Mouse (Mus musculus) liver, embryonic 14.5 days (tissue): ENCODE measurements around the gene Etaa1. TPM values are rescaled to one million over a fixed set of nuclear protein-coding genes. Genes with fewer than 3 reads are reported as not detected.

Source experiments
- ATAC-seq: fragments of 200-750 bp; cut with Nextera tagmentation; 2 replicates; pipeline ENCODE4 v1.8.0; 2017; ENCODE audit warnings: moderate number of reproducible peaks, mild to moderate bottlenecking, moderate library complexity; ENCODE audit not compliant: insufficient read depth
- DNase-seq, 3 experiments: peaks; one replicate each; pipeline ENCODE4 v3.0.0-alpha.2; 2012 to 2013; ENCODE audit warnings: low read depth in 3 of 3, low spot score in 3 of 3
- H3K27ac ChIP-seq: fragments of 300-500 bp; sonication (generic); 2 replicates; pipeline ENCODE4 v1.5.1; 2014; ENCODE audit warnings: moderate library complexity, mild to moderate bottlenecking, control low read depth, inconsistent platforms
- H3K27me3 ChIP-seq: fragments of 300-500 bp; sonication (generic); 2 replicates; pipeline ENCODE4 v1.6.1; 2014; ENCODE audit warnings: mild to moderate bottlenecking, low read length, moderate library complexity; ENCODE audit not compliant: control insufficient read depth, insufficient read depth
- H3K36me3 ChIP-seq: fragments of 300-500 bp; sonication (generic); replicated peaks from 2 replicates; pipeline ENCODE4 v1.6.1; 2014; ENCODE audit warnings: low read depth; ENCODE audit not compliant: control insufficient read depth, insufficient read depth
- H3K4me1 ChIP-seq, 2 experiments: fragments of 200-500 bp in 1 of 2; fragments of 300-500 bp in 1 of 2; sonication (generic) in 1 of 2; replicated peaks; 2 replicates each; pipeline ENCODE4 v1.6.1; 2012 to 2014; ENCODE audit warnings: antibody characterized with exemption in 1 of 2, inconsistent platforms in 1 of 2, low read length in 1 of 2; ENCODE audit not compliant: control insufficient read depth in 2 of 2, insufficient read depth in 2 of 2
- H3K4me2 ChIP-seq: fragments of 300-500 bp; sonication (generic); 2 replicates; pipeline ENCODE4 v1.6.1; 2014; ENCODE audit warnings: low read depth, mild to moderate bottlenecking, control low read depth, moderate library complexity
- H3K4me3 ChIP-seq, 2 experiments: fragments of 200-500 bp in 1 of 2; fragments of 300-500 bp in 1 of 2; sonication (generic) in 1 of 2; 2 replicates each; pipeline ENCODE4 v1.5.1; 2012 to 2014; ENCODE audit warnings: low read depth in 2 of 2, low read length in 2 of 2, mild to moderate bottlenecking in 2 of 2, control low read depth in 1 of 2, inconsistent platforms in 1 of 2, moderate library complexity in 1 of 2; ENCODE audit not compliant: insufficient read depth in 1 of 2
- H3K9ac ChIP-seq: fragments of 300-500 bp; sonication (generic); replicated peaks from 2 replicates; pipeline ENCODE4 v1.6.1; 2014; ENCODE audit warnings: mild to moderate bottlenecking, control low read depth, moderate library complexity
- H3K9me3 ChIP-seq: fragments of 300-500 bp; sonication (generic); 2 replicates; pipeline ENCODE4 v1.6.1; 2016; ENCODE audit warnings: low read length, mixed read lengths; ENCODE audit not compliant: control insufficient read depth
- CTCF ChIP-seq: IDR thresholded peaks from 2 replicates; pipeline ENCODE4 v1.5.1; 2016; ENCODE audit warnings: antibody characterized with exemption, low read depth, control low read depth
- EP300 ChIP-seq: IDR thresholded peaks from 2 replicates; pipeline ENCODE4 v1.6.1; 2016; ENCODE audit warnings: antibody characterized with exemption, low read depth
- WGBS: fragments of 180-500 bp; shearing (Covaris S2); extraction: QIAGEN DNeasy Blood & Tissue Kit; methylation state at CpG from one replicate; pipeline ENCODE4 v1.1.7; 2014; ENCODE audit not compliant: insufficient replicate concordance; 5-methylcytosine and 5-hydroxymethylcytosine counted together
- polyA plus RNA-seq, 2 experiments: library from polyadenylated mRNA; depleted of rRNA in 1 of 2; stranded (reverse) in 1 of 2; unstranded in 1 of 2; fragments of >200 nt; fragmentation: Nextera tagmentation in 1 of 2; extraction: Ambion mirVana in 1 of 2; gene quantifications; 2 replicates each; pipeline versions ENCODE4 v1.2.1 to v1.2.3; 2012 to 2014

Gene Etaa1
- 2.3 and 4.4 TPM in 2 replicates for polyA plus RNA-seq (2012; rRNA removed)
- polyA plus RNA-seq (2014; fragmentation: Nextera tagmentation; extraction: Ambion mirVana), result 7.3 and 7.7 TPM in 2 replicates

- H3K27me3 ChIP-seq, result no peaks in the 10 kb centered on the region
- no peaks in the 10 kb centered on the region for H3K9me3 ChIP-seq
- DNase-seq, result peak; percentile 88 to 89 (median 89)
- H3K9ac ChIP-seq, result peak within 1 kb of the TSS; percentile 91
- H3K4me2 ChIP-seq, result peak within 1 kb of the TSS; percentile 80
- peaks cover 13% of the 10 kb centered on the region for H3K36me3 ChIP-seq
- H3K4me3 ChIP-seq, result peak within 1 kb of the TSS; percentile 93 to 98
- under 1% methylated on average over 69 of the region's 69 CpGs for WGBS
- H3K27ac ChIP-seq, result peak within 1 kb of the TSS; percentile 88
- ATAC-seq, result peak; percentile 99
- TF ChIP-seq CTCF (peak; percentile 21; the same call in 1 of the 2 replicates), EP300 (no peak)
- H3K4me1 ChIP-seq, result peaks cover 5 to 6% of the 10 kb centered on the region in 2 experiments; a peak in 3 of 4 replicates
These were observed at the start of gene Etaa1 for GRCm38 (mm10) chr11:17953231-17954134. TSS of gene Etaa1 (minus strand) at chr11:17953875.

GRCm38 (mm10) chr11:17994151-17994550, 40.5 kb upstream of the Etaa1 start:
- no peaks in the 10 kb centered on the region for H3K36me3 ChIP-seq
- ATAC-seq (no peak), DNase-seq (no peak)
- WGBS, result 64% methylated on average over 3 of the region's 3 CpGs
- no peaks in the 10 kb centered on the region for H3K27me3 ChIP-seq
- H3K9me3 ChIP-seq, result no peaks in the 10 kb centered on the region
- no peak overlapping the region for H3K4me3 ChIP-seq
- H3K9ac ChIP-seq, result no peak overlapping the region
- TF ChIP-seq EP300 (no peak), CTCF (no peak)
- H3K4me2 ChIP-seq, result no peak overlapping the region
- no peaks in the 10 kb centered on the region for H3K4me1 ChIP-seq
- no peak overlapping the region for H3K27ac ChIP-seq

GRCm38 (mm10) chr11:17992311-17992710, 38.6 kb upstream of the Etaa1 start:
- DNase-seq (no peak), ATAC-seq (no peak)
- no peak overlapping the region for H3K9ac ChIP-seq
- WGBS, result 51% methylated on average over 9 of the region's 9 CpGs
- H3K27me3 ChIP-seq, result no peaks in the 10 kb centered on the region
- H3K4me1 ChIP-seq, result no peaks in the 10 kb centered on the region
- H3K27ac ChIP-seq, result no peak overlapping the region
- H3K36me3 ChIP-seq, result no peaks in the 10 kb centered on the region
- TF ChIP-seq CTCF, result no peak
- TF ChIP-seq EP300, result no peak
- no peak overlapping the region for H3K4me2 ChIP-seq
- no peak overlapping the region for H3K4me3 ChIP-seq
- no peaks in the 10 kb centered on the region for H3K9me3 ChIP-seq

GRCm38 (mm10) chr11:17983331-17983730, 29.7 kb upstream of the Etaa1 start:
- no peaks in the 10 kb centered on the region for H3K4me1 ChIP-seq
- TF ChIP-seq CTCF (no peak), EP300 (no peak)
- H3K4me3 ChIP-seq, result no peak overlapping the region
- ATAC-seq, result no peak
- no peaks in the 10 kb centered on the region for H3K27me3 ChIP-seq
- no peaks in the 10 kb centered on the region for H3K9me3 ChIP-seq
- H3K4me2 ChIP-seq, result no peak overlapping the region
- no peaks in the 10 kb centered on the region for H3K36me3 ChIP-seq
- H3K27ac ChIP-seq, result no peak overlapping the region
- WGBS, result 42% methylated on average over 2 of the region's 2 CpGs
- no peak overlapping the region for H3K9ac ChIP-seq
- DNase-seq, result no peak

GRCm38 (mm10) chr11:17981246-17981645, 27.6 kb upstream of the Etaa1 start:
- no peaks in the 10 kb centered on the region for H3K9me3 ChIP-seq
- no peaks in the 10 kb centered on the region for H3K27me3 ChIP-seq
- no peaks in the 10 kb centered on the region for H3K36me3 ChIP-seq
- TF ChIP-seq CTCF (no peak), EP300 (no peak)
- no peak overlapping the region for H3K4me3 ChIP-seq
- no peak overlapping the region for H3K9ac ChIP-seq
- DNase-seq (no peak), ATAC-seq (no peak)
- WGBS, result 40% methylated on average over 4 of the region's 4 CpGs
- no peak overlapping the region for H3K27ac ChIP-seq
- no peaks in the 10 kb centered on the region for H3K4me1 ChIP-seq
- H3K4me2 ChIP-seq, result no peak overlapping the region
